Mouse (Mus musculus) C2C12 (cell line): Measurements from ENCODE around the gene Magoh. TPM values are rescaled to one million over a fixed set of nuclear protein-coding genes. Genes with fewer than 3 reads are reported as not detected.

ENCODE experiments used
- H3K27me3 ChIP-seq: one replicate; pipeline ENCODE4 v1.6.1; 2011; ENCODE audit not compliant: control insufficient read depth, insufficient read depth, insufficient read length
- H3K36me3 ChIP-seq: one replicate; pipeline ENCODE4 v1.6.1; 2011; ENCODE audit not compliant: control insufficient read depth, insufficient read depth
- H3K4me3 ChIP-seq: one replicate; pipeline ENCODE4 v1.5.1; 2011; ENCODE audit warnings: mild to moderate bottlenecking, control low read depth; ENCODE audit not compliant: poor library complexity, insufficient read depth, severe bottlenecking
- H3K79me2 ChIP-seq: one replicate; pipeline ENCODE4 v1.6.1; 2011; ENCODE audit not compliant: control insufficient read depth, insufficient read depth
- H3K79me3 ChIP-seq: one replicate; pipeline ENCODE4 v1.6.1; 2011; ENCODE audit warnings: low read depth, control low read depth
- H3ac ChIP-seq: one replicate; pipeline ENCODE3; 2011; ENCODE audit warnings: low read depth; ENCODE audit not compliant: control insufficient read depth, insufficient read length
- CEBPB ChIP-seq: IDR thresholded peaks from one replicate; pipeline ENCODE4 v1.6.1; 2011; ENCODE audit warnings: low read depth, mild to moderate bottlenecking, control low read depth, moderate library complexity
- CTCF ChIP-seq: IDR thresholded peaks from one replicate; pipeline ENCODE4 v1.5.1; 2011; ENCODE audit not compliant: control insufficient read depth, insufficient read depth, insufficient read length
- FOSL1 ChIP-seq: IDR thresholded peaks from one replicate; pipeline ENCODE4 v1.8.0; 2011; ENCODE audit warnings: mild to moderate bottlenecking, low read length; ENCODE audit not compliant: poor library complexity, insufficient read depth, severe bottlenecking
- MAX ChIP-seq: IDR thresholded peaks from one replicate; pipeline ENCODE4 v1.6.1; 2011; ENCODE audit warnings: mild to moderate bottlenecking, control low read depth
- MYOD1 ChIP-seq: IDR thresholded peaks from one replicate; pipeline ENCODE4 v1.6.1; 2011; ENCODE audit warnings: low read depth; ENCODE audit not compliant: control insufficient read depth, insufficient read length
- MYOG ChIP-seq: IDR thresholded peaks from one replicate; pipeline ENCODE4 v1.6.1; 2011; ENCODE audit not compliant: control insufficient read depth, insufficient read length; ENCODE audit errors: extremely low read depth
- USF1 ChIP-seq: IDR thresholded peaks from one replicate; pipeline ENCODE4 v1.6.1; 2011; ENCODE audit warnings: low read depth, mild to moderate bottlenecking, control low read depth, moderate library complexity
- polyA plus RNA-seq: library from polyadenylated mRNA; unstranded; fragments of >200 nt; fragmentation: generic; extraction: Trizol; gene quantifications from one replicate; pipeline ENCODE4 v1.2.1, GENCODE M21; 2012; ENCODE audit warnings: missing spikeins

Gene Magoh
- polyA plus RNA-seq, 1 experiment = 166 TPM

- no peak overlapping the region for H3ac ChIP-seq
- no peak overlapping the region for H3K4me3 ChIP-seq
- TF ChIP-seq MYOG (no peak), MYOD1 (no peak), FOSL1 (no peak), CEBPB (no peak), MAX (no peak), CTCF (no peak), USF1 (no peak)
- peaks cover 63% of the 10 kb centered on the region for H3K36me3 ChIP-seq
- H3K27me3 ChIP-seq = no peaks in the 10 kb centered on the region
- no peaks in the 10 kb centered on the region for H3K79me2 ChIP-seq
- H3K79me3 ChIP-seq = no peaks in the 10 kb centered on the region
Observed at GRCm38 (mm10) chr4:107856958-107857686, 22.4 kb upstream of the Magoh start.

DNA sequence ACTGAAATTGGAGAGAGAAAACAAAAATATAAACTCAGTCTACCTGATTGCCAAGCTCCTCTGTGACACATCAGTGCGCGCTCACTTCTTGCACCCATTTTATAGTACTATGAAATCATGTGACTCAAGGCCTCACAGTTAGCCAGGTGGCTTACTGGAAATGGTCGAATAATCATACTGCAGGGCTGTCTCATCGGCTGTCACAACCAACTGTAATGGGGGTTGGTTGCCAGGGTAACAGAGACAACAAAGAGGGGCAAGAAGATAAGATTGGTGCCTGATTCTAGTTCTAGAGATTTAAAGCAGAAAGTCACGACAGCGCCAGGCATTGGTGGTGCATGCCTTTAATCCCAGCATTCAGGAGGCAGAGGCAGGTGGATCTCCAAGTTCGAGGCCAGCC, 20.6 kb upstream of the Magoh start:
- Histone ChIP-seq H3K79me3 (no peaks in the 10 kb centered on the region), H3K36me3 (peaks cover 67% of the 10 kb centered on the region), H3K79me2 (no peaks in the 10 kb centered on the region), H3ac (no peak overlapping the region), H3K4me3 (no peak overlapping the region), H3K27me3 (no peaks in the 10 kb centered on the region)
- no peak for TF ChIP-seq MAX
- no peak for TF ChIP-seq CTCF
- TF ChIP-seq MYOD1 = no peak
- no peak for TF ChIP-seq USF1
- no peak for TF ChIP-seq MYOG
- no peak for TF ChIP-seq CEBPB

DNA sequence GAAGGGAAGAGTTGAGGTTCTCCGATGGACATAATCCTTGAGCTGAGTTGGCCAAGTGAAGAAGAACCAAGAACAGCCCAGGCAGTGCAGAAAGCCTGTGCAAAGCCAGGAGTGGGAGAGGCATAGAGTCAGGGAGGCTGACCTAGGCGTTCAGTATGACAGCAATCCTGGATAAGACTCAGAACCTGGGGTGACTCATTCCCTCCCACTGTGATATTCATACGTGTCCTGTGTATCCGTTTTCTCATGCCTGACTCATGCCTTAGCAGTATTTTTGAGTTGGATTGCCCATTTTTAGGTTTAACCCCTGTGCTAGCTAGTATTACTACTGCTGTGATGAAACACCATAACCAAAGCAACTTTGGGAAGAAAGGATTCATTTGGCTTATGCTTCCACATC, 14.7 kb upstream of the Magoh start:
- Histone ChIP-seq H3K79me2 (no peaks in the 10 kb centered on the region), H3K4me3 (no peak overlapping the region), H3K36me3 (peaks cover 43% of the 10 kb centered on the region), H3K27me3 (no peaks in the 10 kb centered on the region), H3K79me3 (no peaks in the 10 kb centered on the region), H3ac (no peak overlapping the region)
- TF ChIP-seq CEBPB (no peak), USF1 (no peak), MAX (no peak), FOSL1 (peak; percentile 18), MYOG (no peak)

- H3K79me3 ChIP-seq = peaks cover 21% of the 10 kb centered on the region
- peaks cover 56% of the 10 kb centered on the region for H3K36me3 ChIP-seq
- H3K4me3 ChIP-seq = no peak overlapping the region
- H3K79me2 ChIP-seq = peaks cover 33% of the 10 kb centered on the region
- no peaks in the 10 kb centered on the region for H3K27me3 ChIP-seq
- no peak for TF ChIP-seq MYOD1
- TF ChIP-seq MYOG = no peak
- no peak overlapping the region for H3ac ChIP-seq
Observed at GRCm38 (mm10) chr4:107881631-107882030, 2.1 kb downstream of the Magoh start.

DNA sequence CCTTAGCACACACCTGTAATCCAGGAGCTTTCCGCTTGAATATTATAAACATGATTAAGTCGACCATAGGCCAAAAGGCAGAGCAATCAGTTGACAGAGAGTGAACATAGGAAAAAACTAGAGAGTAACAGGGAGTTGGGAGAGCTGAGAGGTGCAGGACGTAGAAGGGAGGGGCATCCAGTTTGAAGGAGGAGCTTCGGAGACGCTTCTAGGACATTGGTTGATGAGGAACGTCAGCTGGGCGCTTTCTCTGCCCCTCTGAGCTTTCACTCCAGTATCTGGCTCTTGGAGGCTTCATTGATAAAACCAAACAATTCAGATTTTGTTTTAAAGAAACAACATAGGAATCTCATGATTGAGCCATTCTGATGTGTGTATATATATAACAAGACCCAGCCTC, 6.8 kb downstream of the Magoh start:
- TF ChIP-seq MYOD1 (no peak), CTCF (no peak), MYOG (no peak), FOSL1 (no peak), CEBPB (no peak), USF1 (no peak), MAX (no peak)

GRCm38 (mm10) chr4:107889385-107889730, 9.8 kb downstream of the Magoh start:
- Histone ChIP-seq H3K36me3 (peaks cover 67% of the 10 kb centered on the region), H3K27me3 (no peaks in the 10 kb centered on the region), H3K4me3 (peak overlapping the region; percentile 53), H3K79me2 (peaks cover 12% of the 10 kb centered on the region), H3K79me3 (peaks cover 2% of the 10 kb centered on the region), H3ac (peak overlapping the region; percentile 76)
- TF ChIP-seq MAX (no peak), USF1 (no peak), CEBPB (no peak), FOSL1 (no peak), MYOG (no peak), MYOD1 (no peak)

More for the DNA sequence above, 6.8 kb downstream of the Magoh start:
- Histone ChIP-seq H3K4me3 (no peak overlapping the region), H3K27me3 (no peaks in the 10 kb centered on the region), H3ac (no peak overlapping the region), H3K79me2 (peaks cover 27% of the 10 kb centered on the region), H3K79me3 (peaks cover 5% of the 10 kb centered on the region), H3K36me3 (peaks cover 77% of the 10 kb centered on the region)
